Comparison of ENCODE assay signal across 32 mouse cellular contexts in genomic region chr10:108886781-108887180, GRCm38 (mm10).
"Had no signal": no experiment of that assay in that cellular context is flagged by ENCODE, and none has a peak within 500 bp of the region (broad histone marks: within the 10 kb centered on the region; RNA-seq: fewer than 3 reads in every experiment).

No protein-coding gene starts in this region.

- H3K9me3 ChIP-seq: limb, embryonic 10.5 days; limb, embryonic 12.5 days; limb, embryonic 13.5 days; limb, embryonic 15.5 days; liver, embryonic 12.5 days; liver, embryonic 13.5 days; liver, embryonic 15.5 days; lung, embryonic 15.5 days; midbrain, embryonic 10.5 days; midbrain, embryonic 12.5 days; midbrain, embryonic 13.5 days; midbrain, embryonic 15.5 days; neural tube, embryonic 12.5 days had no signal

- H3K27me3 ChIP-seq: limb, embryonic 12.5 days; limb, embryonic 13.5 days; limb, embryonic 15.5 days; liver, embryonic 12.5 days; liver, embryonic 13.5 days; liver, embryonic 15.5 days; lung, embryonic 15.5 days; megakaryocyte, embryonic 14.5 days; midbrain, embryonic 12.5 days; midbrain, embryonic 13.5 days; midbrain, embryonic 15.5 days; neural tube, embryonic 12.5 days had no signal

- H3K27ac ChIP-seq: left cerebral cortex, adult 2 months; limb, embryonic 10.5 days; limb, embryonic 12.5 days; limb, embryonic 13.5 days; limb, embryonic 15.5 days; liver, embryonic 12.5 days; liver, embryonic 13.5 days; liver, embryonic 14.5 days; liver, embryonic 15.5 days; lung, embryonic 15.5 days; macrophage; midbrain, embryonic 10.5 days; midbrain, embryonic 12.5 days; midbrain, embryonic 13.5 days; midbrain, embryonic 15.5 days; neural tube, embryonic 12.5 days had no signal

- H3K4me2 ChIP-seq: limb, embryonic 12.5 days; limb, embryonic 13.5 days; limb, embryonic 15.5 days; liver, embryonic 11.5 days; liver, embryonic 12.5 days; liver, embryonic 13.5 days; liver, embryonic 15.5 days; lung, embryonic 14.5 days; lung, embryonic 15.5 days; midbrain, embryonic 11.5 days; midbrain, embryonic 12.5 days; midbrain, embryonic 13.5 days; midbrain, embryonic 15.5 days; neural tube, embryonic 12.5 days had no signal

- ATAC-seq: liver, embryonic 12.5 days; lung, postnatal 0 days; midbrain, embryonic 13.5 days; midbrain, embryonic 15.5 days; midbrain, embryonic 16.5 days had no signal

- H3K4me3 ChIP-seq: left cerebral cortex, adult 2 months; limb, embryonic 10.5 days; limb, embryonic 12.5 days; limb, embryonic 13.5 days; limb, embryonic 15.5 days; liver, embryonic 12.5 days; liver, embryonic 13.5 days; liver, embryonic 15.5 days; lung, embryonic 15.5 days; megakaryocyte, embryonic 14.5 days; midbrain, embryonic 10.5 days; midbrain, embryonic 12.5 days; midbrain, embryonic 13.5 days; midbrain, embryonic 15.5 days; myocyte; neural tube, embryonic 12.5 days had no signal

- H3K4me1 ChIP-seq: limb, embryonic 10.5 days; limb, embryonic 12.5 days; limb, embryonic 13.5 days; limb, embryonic 15.5 days; liver, embryonic 12.5 days; liver, embryonic 13.5 days; liver, embryonic 15.5 days; lung, embryonic 15.5 days; megakaryocyte, embryonic 14.5 days; midbrain, embryonic 10.5 days; neural tube, embryonic 12.5 days had no signal

- H3K36me3 ChIP-seq: limb, embryonic 10.5 days; limb, embryonic 12.5 days; limb, embryonic 13.5 days; limb, embryonic 15.5 days; liver, embryonic 12.5 days; liver, embryonic 13.5 days; liver, embryonic 15.5 days; lung, embryonic 15.5 days; midbrain, embryonic 10.5 days; midbrain, embryonic 12.5 days; midbrain, embryonic 13.5 days; midbrain, embryonic 15.5 days; neural tube, embryonic 12.5 days had no signal

- H3K9ac ChIP-seq: limb, embryonic 12.5 days; limb, embryonic 13.5 days; limb, embryonic 15.5 days; liver, embryonic 12.5 days; liver, embryonic 13.5 days; liver, embryonic 14.5 days; liver, embryonic 15.5 days; lung, embryonic 14.5 days; lung, embryonic 15.5 days; midbrain, embryonic 12.5 days; midbrain, embryonic 13.5 days; midbrain, embryonic 15.5 days; neural tube, embryonic 12.5 days had no signal

- DNase-seq: left cerebral cortex, postnatal 4 days; liver; liver, embryonic 13.5 days; lung, adult 18-20 months; lung, adult 2 months; lung, embryonic 14.5 days; lung, postnatal 10 days; lung, postnatal 14 days; lung, postnatal 36 days; lung, postnatal 4 days; midbrain, embryonic 14.5 days had no signal
